Mouse (Mus musculus): ENCODE data around the gene Hoxa4. TPM values are rescaled to one million over a fixed set of nuclear protein-coding genes. Genes with fewer than 3 reads are reported as not detected.

Hoxa4 gene
- total RNA-seq, 2 experiments from 2014 or later, result not detected

GRCm38 (mm10) chr6:52169499-52170165, 21.9 kb downstream of the Hoxa4 start:
- DNase-seq, result no peak
- intact Hi-C loops (cut with DNase I), result no loop called here

- DNase-seq, result peak; percentile 51
- intact Hi-C loops (cut with DNase I), result no loop called here
Observed at GRCm38 (mm10) chr6:52168191-52169055, 23.1 kb downstream of the Hoxa4 start.

- intact Hi-C loops (cut with DNase I), result no loop called here
- DNase-seq, result no peak
Observed at GRCm38 (mm10) chr6:52167736-52168161, 23.8 kb downstream of the Hoxa4 start.

DNA sequence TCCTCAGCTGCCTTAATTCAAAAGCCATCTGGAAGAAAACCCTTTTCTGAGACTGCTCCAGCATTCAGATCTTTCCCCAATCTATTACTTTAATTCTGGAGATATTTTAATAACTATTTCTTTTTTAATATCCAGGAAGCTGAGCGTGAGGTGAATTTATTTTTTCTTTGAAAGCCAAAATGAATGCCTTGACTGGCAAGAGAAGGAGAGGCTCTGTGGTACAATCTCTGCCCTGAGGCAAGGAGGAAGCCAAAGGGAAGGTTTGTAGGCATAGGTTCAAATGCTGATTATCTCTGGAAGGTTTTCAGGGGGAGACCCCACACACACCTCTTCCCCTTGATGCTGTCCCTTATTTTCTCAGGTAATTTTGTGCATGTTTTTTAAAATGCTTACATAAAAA, 24.4 kb downstream of the Hoxa4 start:
- no peak for DNase-seq
- intact Hi-C loops (cut with DNase I), result no loop called here

DNA sequence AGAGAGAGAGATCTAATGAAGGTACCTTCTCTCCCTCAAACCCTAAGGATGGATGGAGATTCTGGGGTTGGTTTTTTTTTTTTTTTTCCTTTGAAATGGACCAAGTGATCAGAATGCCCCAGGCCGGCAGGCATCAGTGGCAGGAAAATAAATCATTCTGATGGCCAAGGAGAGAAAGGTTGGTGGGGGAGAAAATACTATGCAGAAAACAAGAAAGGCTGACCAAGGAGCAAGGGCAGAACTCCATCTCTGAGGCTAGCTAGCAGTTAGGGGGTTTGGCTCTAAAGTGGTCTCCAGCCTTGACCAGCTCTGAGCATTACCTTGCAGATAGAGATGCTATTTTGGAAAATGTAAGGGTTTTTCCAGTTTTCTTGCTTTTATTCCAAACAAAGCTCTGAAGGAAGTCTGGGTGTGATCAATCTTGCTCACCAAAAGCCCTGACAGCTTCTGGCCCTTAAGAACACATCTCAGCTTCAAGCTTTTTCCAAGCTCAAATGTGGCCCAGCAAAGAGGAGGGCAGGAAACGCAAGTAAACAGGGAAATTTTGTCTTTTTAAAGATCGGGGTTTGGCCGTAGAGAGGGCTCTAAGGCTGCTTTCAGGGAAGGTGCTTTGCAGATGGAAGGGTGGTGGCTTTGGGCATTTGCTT, 25.0 kb downstream of the Hoxa4 start:
- no peak for DNase-seq
- intact Hi-C loops (cut with DNase I), result no loop called here

GRCm38 (mm10) chr6:52165441-52166370, 25.8 kb downstream of the Hoxa4 start:
- intact Hi-C loops (cut with DNase I), result no loop called here
- no peak for DNase-seq

DNA sequence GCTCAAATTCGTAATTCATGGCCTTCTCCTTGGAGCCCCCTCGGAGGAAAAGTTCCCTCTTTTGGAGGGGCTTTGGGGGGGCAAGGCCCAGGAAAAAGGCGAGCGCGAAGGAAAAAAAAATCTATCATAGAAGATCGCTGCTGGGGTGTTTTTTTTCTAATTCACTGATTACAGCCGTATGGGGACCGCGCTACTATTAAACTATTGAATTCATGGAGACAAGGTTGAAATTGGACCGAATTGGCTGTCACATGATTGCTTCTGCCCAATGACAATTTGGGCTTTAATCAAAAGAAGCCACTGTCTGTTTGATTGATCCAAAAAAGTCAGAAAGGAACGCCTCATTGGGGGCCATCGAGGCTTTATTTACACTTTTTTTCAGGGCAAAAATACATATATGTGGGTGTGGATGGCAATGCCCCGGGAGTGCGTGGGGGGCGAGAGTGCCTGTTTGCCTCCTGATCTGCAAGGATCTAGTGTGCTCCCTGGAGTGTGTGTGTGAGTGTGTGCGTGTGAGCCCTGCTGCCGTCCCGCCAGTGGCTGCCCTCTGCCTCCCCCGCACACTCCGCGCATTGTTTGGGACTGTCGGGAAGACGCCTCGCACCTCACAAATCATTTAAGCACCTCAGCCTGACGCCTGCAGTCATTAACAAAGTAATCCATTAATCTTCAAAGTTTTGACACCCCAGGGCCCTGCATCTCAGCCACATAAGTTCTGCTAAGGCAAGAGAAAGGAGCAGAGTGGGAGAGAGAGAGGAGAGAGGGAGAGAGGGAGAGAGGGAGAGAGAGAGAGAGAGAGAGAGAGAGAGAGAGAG, 26.7 kb downstream of the Hoxa4 start, which contains the start of gene Hoxa2:
Gene Hoxa2 (minus strand): TSS at position 206 of the 815 bp plus-strand sequence.
- intact Hi-C loops (cut with DNase I), result no loop called here
- DNase-seq, result no peak

DNA sequence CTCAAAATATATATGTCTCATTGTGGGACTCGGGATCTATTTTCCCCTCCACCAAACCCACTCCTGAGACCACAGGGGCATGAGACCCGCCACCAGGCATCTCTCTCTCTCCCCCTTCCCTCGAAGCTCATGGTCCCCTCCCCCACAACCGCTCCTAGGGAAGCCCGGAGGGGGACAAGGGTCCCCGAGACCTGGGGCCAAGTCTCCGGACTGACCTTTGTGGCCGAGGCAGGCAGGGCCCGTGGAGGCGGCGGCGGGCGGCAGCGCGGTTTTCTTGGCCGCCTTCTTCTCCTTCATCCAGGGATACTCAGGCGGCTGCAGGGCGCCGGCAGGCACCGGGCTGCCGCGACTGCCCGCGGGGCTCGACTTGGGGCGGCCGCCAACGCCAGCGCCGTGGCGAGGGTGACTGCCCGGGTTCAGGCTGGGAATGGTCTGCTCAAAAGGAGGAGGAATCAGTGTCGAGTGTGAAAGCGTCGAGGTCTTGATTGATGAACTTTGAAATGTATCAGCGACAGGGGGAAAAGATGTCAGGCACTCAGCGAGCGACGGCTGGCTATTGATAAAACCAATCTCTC, 27.4 kb downstream of the Hoxa4 start:
- no peak for DNase-seq
- intact Hi-C loops (cut with DNase I), result no loop called here

- intact Hi-C loops (cut with DNase I), result no loop called here
- DNase-seq, result no peak
Observed at GRCm38 (mm10) chr6:52163366-52164031, 28.1 kb downstream of the Hoxa4 start.

GRCm38 (mm10) chr6:52162611-52163365, 28.8 kb downstream of the Hoxa4 start:
- intact Hi-C loops (cut with DNase I), result no loop called here
- no peak for DNase-seq

- DNase-seq, result no peak
- intact Hi-C loops (cut with DNase I), result no loop called here
Observed at GRCm38 (mm10) chr6:52162093-52162380, 29.5 kb downstream of the Hoxa4 start.

DNA sequence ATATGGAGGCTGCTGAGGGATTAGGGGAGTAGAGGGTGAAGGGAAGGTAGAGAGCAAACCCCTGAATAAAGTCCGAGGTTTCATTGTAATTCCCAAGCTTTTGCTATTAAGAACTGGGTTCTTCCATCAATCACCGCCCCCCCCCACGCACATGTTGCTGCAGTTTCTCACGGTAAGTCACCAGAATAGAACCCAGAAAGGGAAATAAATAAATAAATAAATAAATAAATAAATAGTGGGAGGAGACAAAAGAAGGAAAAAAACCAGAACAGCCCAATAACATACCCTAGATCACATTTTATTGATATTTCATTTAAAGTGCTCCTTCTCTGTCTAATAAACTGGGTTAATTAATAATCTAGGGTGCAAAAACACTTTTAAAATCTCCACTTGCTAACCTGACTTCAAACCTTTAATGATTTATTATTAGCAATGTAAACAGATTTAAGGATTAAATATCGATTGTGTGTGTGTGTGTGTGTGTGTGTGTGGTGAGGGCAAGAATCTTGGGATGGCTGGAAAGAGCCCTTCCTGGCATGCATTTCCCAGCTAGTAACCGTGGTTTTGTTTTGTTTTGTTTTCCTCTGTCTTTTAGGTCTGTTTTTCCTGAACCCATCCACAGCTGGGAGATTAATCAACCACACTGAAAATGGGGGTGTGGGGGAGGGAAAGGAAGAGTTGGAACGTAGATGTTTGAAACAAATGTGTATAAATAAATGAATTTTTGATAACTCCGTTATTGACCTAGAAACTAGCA, 30.0 kb downstream of the Hoxa4 start:
- intact Hi-C loops (cut with DNase I), result no loop called here
- no peak for DNase-seq

GRCm38 (mm10) chr6:52160511-52161335, 30.8 kb downstream of the Hoxa4 start:
- DNase-seq, result no peak

DNA sequence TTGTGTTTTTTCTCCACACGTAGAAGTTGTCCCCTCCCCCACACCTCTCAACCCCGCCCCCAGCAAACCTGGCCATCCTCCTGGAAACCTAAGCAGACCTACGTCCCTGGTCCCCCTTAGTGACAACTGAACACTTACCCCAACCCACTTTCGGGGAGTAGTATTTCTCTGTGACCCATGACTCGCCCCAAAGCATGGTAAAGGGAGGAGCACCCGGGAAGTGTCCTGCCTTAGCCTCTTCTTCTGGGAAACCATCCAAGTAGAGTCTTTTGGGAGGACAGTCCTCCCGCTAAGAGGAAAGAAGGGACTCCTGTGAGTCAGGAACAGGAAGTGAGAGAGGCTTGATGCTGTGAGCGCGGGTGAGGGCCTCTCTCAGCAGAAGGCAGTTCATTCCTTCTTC, 31.6 kb downstream of the Hoxa4 start:
- intact Hi-C loops (cut with DNase I), result loop anchor here (5.0 kb wide), 1 partner anchor 153 kb away; no protein-coding TSS in a partner anchor
- no peak for DNase-seq

More at GRCm38 (mm10) chr6:52160511-52161335, 30.8 kb downstream of the Hoxa4 start:
- intact Hi-C loops (cut with DNase I), result no loop called here

DNA sequence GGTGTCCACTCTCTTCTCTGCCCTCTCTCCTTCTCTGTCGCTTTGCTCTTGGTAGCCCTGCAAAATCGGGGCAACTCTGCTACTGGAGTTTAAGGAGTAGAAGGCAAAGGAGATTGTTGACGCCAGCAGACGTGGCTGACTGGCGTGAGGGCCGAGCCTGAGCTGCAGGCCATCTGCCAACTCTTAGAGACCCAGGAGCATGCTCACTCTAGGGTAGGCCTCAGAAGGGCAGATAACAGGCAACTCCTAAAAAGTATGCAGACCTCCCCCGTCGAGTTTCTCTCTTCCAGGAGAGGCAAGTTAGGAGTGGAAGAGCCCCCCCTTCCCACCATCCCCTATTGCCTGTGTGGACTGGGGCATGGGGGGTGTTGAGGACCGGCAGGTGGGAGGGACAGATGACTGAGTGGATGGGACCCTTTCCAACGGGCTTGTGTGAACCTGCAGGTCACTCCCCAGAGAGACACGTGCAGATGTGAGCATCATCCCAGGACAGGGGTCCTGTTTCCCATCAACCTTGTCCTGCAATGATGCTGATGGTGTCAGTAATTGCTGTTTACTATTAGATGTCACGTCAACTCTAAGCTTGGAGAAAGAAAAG, 32.3 kb downstream of the Hoxa4 start:
- intact Hi-C loops (cut with DNase I), result loop anchor here (5.0 kb wide), 1 partner anchor 152 kb away; no protein-coding TSS in a partner anchor
- no peak for DNase-seq

All from left cerebral cortex, postnatal 4 days (tissue).